Mouse (Mus musculus): Measurements from ENCODE around the gene Dohh.

- peak; percentile 22; the same call in 1 of the 2 replicates for TF ChIP-seq CTCF (IDR thresholded peaks at IDR 0.05; ENCODE audit: borderline replicate concordance, control insufficient read depth, extremely low read depth, insufficient read depth, low read length, poor library complexity)
- TF ChIP-seq POLR2A (IDR thresholded peaks at IDR 0.05; ENCODE audit: control insufficient read depth, extremely low read depth, insufficient read depth, low read length, poor library complexity) = no peak
Measured at GRCm38 (mm10) chr10:81404720-81405119, 20.5 kb downstream of the Dohh start.

All from thymus, adult 2 months (tissue).